Mouse (Mus musculus) lung, adult 18-20 months (tissue): Measurements from ENCODE around the gene Dnal4.

Experiments
- DNase-seq, 2 experiments: peaks; one replicate each; pipeline ENCODE4 v3.0.0; 2022; ENCODE audit warnings: mixed read lengths in 2 of 2

Gene Dnal4

DNA sequence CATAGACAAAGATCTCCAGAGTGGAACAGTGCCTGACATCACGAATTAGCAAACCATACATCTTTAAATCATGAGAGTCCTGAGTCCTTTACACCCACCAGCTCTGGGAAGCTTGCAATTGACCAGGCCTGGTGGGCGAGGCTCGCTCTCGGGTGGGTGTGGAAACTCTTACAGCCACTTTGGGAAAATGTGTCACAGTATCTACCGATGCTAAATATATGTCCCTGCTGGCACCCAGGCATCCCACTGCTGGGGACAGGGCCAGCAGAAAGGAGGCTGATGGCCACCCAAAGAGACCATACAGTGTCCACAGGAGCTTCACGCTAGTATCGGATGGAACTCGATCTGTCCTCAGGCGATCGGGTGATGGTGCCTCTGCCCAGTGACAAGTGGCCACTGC lies 20.9 kb upstream of the Dnal4 start:
- no peak for DNase-seq

DNA sequence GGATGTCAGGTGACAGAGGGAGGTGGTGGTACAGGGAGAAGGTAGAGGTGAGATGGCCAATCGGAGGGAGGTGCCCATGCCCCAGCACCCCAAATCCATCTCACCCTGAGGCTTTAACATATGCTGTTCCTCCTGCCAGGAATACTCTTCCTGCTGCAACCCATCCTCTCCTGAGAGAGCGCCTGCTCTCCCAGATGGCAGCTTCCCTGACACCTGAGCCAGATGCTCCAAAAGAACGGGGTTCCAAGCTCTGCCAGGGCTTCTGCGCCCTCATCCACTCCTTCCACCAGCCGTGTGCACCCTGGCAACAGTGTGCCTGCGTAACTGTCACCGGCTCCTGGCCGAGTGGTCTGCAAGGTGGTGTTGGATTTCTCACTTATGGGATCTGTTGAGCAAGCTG lies 20.0 kb upstream of the Dnal4 start:
- no peak for DNase-seq

- DNase-seq, result no peak
Measured at GRCm38 (mm10) chr15:79797096-79797495, 19.4 kb upstream of the Dnal4 start.

DNA sequence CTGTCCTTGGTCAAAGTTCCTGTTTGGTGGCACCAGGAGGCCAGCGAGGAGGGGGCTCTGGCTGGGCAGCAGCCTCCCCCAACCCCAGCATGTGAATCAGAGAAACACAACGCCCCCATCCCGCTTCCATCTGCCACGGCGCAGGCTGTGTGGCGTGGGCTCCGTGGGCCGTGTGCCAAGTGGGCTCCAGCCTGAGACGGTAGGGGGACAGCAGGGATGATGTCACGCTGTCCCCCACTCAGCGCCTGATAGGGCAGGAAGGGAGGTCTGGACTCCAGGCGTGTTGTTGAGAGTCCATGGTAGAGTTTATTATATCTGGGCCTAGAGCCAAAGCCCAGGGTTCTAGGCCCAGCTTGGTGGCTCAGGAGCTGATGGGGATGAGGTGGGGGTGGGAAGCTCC lies 18.6 kb upstream of the Dnal4 start:
- no peak for DNase-seq

DNA sequence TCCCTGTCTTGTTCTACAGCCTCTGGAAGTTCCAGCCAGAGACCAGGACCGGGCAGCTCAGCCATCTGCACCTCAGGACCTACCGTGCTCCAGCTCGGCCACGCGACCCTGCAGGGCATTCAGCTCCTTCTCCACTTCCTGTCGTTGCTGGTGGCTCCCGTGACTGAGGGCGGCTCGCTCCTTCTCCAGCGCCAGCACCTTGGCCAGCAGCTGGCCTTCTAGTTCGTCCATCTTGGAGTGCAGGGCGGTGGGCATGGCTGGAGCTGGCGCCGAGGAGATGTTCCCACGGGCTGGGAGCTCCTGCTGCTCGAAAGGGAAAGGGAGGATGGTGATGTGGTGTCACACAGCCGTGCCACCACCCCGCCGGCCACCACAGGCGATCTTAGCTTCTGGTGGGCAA lies 16.5 kb upstream of the Dnal4 start:
- no peak for DNase-seq

DNA sequence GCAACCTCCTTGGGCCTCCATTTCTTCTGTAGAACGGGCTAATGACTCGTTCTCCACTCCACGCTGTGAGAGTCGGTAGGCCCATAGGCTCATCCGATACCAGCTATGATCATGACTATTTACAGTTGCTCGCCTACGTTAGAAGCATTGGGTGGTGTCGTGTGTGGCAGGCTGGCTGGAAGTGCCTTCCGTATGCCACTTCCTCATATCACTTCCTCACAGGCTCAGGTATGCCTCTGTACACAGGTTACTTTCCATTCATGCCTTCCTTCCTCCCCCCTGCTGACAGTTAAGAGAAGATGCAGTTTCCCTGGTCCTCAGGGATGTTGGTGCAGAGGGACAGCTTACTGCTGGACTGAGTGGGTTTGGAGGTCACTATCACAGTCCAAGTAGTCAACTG lies 15.4 kb upstream of the Dnal4 start:
- no peak for DNase-seq

DNA sequence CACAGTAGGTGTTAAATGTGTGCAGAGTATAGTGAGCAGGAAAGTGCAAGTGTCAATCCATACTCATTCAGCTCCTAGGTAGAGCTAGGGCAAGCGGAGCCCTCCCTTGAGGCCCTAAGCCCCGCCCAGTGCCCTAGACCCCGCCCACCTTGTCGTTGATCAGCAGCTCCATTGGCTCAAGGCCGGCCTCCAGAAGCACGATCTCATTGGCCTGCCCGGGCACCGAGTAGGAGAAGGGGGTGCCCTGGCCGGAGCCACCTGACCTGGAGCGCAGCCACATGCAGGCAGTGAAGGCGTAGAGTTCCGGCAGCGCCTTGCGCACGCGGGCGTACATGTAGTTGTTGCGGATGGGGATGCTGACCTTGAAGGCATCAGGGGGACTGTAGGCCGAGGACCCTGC lies 14.8 kb upstream of the Dnal4 start:
- peak in 1 of 2 experiments; percentile 27 for DNase-seq

GRCm38 (mm10) chr15:79791502-79791901 lies 13.9 kb upstream of the Dnal4 start:
- peak; percentile 22 to 35 for DNase-seq

GRCm38 (mm10) chr15:79790905-79791304 lies 13.3 kb upstream of the Dnal4 start:
- DNase-seq, result no peak

DNA sequence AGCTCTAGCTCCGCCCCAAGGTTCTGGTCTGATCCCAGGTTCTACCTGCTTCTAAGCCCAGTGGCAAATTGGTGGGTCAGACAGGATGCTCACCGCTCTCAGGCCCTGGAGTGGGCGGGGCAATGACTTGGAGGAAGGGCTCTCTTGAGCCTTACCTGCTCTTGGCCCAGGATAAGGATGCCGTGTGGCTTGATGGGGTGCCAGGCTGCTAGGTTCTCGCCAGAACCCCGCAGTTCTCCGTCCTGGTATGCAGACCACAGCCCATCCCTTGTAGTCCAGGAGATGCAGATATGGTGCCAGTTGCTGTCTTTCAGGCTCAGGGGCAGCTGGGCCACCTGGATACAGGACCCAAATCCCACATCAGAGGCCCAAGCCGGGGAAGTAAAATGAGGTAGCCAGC lies 12.5 kb upstream of the Dnal4 start:
- no peak for DNase-seq

- DNase-seq, result no peak
Measured at GRCm38 (mm10) chr15:79787815-79788214, 10.2 kb upstream of the Dnal4 start.

GRCm38 (mm10) chr15:79785056-79785455 lies 7.4 kb upstream of the Dnal4 start:
- DNase-seq, result no peak

DNA sequence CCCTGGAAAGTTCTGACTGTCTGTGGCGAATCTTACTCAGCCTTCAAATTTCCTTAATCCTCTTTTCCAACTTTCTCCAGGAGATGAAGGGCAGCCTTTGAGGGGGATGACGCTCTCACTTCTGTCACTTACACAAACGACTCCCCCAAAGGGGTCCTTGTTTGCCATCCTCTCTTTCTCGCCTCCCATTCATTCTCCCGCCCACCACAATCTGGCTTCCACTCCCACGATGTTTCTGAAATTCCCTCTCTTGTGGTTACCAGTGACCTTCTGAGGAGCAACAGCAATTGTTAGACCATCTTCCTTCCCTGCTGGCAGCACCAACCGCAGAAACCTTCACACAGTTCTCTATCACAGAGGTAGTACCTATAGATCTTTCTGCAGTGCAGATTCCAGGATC lies 2.0 kb downstream of the Dnal4 start:
- DNase-seq, result no peak

DNA sequence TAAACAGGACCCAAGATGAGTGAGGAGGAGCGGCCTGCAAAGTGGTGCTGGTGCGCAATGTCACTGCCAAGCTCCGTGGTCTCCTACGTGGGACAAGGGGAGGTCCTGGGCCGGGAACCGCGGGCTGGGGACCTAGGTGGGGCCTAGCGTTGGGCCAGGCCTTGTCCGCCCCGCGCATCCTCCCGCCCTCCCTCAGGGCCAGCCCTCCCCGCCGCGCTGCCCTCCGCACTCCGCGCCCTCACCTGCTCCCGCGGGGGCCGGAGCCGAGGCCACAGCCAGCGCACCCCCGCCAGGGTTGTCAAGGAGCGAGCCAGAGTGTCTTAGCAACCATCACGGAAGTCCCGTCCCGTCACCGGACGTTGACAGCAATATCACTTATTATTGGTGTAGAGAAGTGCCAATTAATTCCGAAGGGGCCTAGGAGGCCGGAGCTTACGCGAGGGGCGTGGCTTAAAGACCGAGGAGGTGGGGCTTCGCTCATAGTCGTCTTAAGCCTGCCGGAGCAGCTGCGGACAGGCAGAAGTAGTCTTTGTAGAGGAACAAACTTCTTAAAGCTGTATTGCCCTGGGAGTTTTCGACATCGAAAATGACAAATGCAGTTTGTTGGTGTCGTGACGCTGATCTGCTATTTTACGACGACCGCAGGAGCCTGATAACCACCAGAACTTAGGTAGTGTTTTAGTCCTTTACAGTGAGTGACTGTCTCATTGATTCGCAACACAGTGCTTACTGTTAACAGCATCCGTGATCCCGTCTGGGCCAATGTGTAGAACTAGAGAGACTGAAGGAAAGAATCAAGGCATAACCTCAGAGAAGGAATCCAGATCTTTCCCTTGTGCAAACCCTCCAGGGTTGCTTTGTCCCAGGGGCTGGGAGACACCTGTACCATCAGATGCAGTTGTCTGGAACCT lies 3.3 kb downstream of the Dnal4 start:
- peak; percentile 98 for DNase-seq

GRCm38 (mm10) chr15:79770629-79771240 lies 6.9 kb downstream of the Dnal4 start:
- DNase-seq, result no peak

DNA sequence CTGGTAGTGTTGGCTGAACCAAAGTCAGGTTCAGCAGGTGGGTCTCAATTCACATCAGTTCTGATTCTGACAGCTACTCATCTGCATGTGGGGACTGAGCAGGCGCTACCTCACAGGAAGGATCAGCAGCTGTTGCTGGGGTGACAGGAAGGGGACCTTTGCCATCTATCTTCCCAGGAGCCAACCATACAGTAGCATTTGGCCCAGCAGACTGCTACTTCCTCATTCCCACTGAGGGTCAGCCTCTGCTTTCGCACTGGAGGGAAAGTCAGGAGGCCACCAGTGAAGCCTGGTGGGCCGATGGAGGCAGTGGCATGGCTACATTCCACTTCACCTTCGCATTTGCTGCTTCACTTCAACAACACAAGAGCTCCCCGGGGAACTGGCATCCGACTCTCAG lies 9.3 kb downstream of the Dnal4 start:
- no peak for DNase-seq

- DNase-seq, result no peak
Measured at GRCm38 (mm10) chr15:79767327-79767961, 10.2 kb downstream of the Dnal4 start.

DNA sequence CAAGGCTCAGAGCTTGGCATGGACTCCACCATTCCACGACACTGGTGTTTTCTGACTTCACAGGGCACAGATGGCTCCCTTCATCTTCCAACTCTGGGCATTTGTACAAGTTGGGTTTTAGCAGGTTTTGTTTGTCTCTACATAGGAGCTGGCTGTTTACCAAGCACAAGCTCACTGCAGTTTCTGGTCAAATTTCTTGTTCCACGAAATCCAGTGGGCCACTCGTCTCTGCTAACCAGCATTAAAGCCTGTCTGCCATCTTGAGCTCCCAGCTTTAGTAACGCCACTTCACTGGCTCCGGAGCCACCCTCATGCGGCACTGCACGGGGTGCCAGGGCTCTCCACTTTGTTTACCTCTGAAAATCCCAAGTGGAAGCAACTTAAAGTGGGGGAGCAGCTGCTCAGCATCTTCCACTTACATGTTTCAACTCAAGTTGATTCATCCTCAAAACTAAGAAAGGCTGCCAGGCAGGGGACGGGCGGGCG lies 11.0 kb downstream of the Dnal4 start:
- peak in 1 of 2 experiments; percentile 30 for DNase-seq

DNA sequence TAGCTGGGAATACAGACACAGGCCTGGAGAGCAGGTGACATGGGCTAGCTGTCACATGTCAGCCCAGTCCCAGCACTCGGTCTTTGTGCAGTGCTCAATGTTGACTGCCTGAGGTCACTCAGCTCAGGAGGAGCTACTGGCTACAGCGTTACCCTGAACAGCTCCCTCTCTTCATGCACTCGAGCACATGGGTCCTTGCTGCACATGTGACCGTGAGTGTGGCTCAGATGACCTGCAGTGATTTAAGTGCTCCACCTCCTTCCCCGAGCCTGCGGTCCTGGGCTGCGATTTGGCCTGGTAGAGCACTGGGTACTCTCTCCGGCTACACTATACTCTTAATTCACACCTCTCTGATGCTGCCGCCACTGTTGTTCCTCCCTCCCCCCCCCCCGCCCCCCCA lies 11.5 kb downstream of the Dnal4 start:
- peak; percentile 50 to 55 for DNase-seq

DNA sequence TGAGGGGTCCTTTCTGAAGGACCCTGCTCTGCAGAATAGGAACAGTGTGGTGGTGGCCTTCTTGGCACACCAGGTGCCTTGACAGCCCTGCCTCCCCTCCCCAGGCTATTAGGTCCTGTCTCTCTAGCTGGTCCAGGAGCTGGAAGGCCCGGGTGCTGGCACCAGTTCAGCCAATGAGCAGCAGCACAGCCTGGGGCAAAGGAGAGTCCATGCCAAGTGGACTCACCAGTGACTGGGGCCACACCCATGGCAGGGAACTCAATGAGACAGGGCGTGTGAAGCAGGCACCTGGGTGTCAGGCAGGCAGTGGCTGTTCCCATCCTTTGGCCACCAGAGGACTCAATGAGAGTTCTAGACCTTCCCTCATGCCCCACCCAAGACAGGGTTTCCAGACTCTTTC lies 12.3 kb downstream of the Dnal4 start:
- peak; percentile 43 to 47 for DNase-seq

GRCm38 (mm10) chr15:79764539-79765267 lies 12.9 kb downstream of the Dnal4 start:
- DNase-seq, result no peak

- DNase-seq, result no peak
Measured at GRCm38 (mm10) chr15:79763601-79764246, 13.9 kb downstream of the Dnal4 start.
